Mouse (Mus musculus): Measurements from ENCODE around the gene Abcb4. TPM values are rescaled to one million over a fixed set of nuclear protein-coding genes. Genes with fewer than 3 reads are reported as not detected.
A peak's percentile ranks its signal among the peaks of the same experiment; 100 is the strongest.
"Not testable (repeated sequence)": the region's sequence is repeated elsewhere in the genome, so short reads cannot be mapped to it uniquely, and the experiment has no call there.

The Abcb4 gene
- total RNA-seq, 1 experiment from 2014 or later: 17.7 TPM

GRCm38 (mm10) chr5:8904539-8904938, 11.0 kb downstream of the Abcb4 start:
- no peak for DNase-seq

DNA sequence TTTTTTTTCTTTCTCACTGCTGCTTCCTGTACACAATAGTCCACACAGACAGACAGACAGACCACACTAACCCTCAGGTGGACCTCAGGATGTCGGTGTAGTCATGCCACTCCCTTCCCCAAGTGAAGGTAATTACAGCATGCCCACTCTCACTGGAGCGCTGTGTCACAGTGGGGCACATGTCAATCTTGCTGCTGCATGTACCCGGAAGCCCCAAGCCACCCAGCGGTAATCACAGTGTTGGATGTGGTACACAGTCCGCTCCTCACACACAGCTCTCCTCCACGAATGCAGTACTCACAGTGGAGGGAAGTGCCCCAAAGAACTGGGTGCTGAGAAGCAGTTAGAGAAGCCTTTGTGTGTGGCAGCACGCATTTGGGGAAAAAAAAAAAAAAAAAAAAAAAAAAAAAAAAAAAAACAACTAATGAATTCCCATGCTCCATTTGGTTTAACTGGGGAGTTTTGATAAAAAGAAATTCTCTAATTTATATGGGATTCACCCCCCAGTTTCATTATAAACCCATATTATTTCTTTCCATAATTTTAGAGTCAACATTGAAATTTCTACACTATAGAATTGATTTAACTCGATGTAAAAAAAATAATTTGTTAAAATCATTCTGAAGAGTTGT, 18.2 kb downstream of the Abcb4 start:
- DNase-seq: no peak

DNA sequence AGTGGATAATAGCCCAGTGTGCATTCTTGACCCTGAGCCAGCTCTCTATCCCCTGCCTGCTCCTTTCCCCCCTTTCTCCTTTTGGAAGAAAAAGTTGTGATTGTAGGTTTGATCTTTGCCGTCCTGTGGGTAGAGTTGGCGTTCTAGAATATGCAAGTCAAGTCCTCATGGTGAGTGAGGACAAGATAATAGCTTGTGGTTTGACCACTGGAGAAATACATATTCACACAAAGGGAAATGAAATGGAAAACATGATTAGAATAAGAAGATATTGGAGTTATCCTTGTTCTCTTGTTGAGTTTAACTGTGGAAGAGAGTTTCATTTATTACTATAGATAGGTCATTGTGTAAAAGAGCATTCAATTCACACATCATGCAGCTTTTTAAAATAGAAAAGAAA, 22.9 kb downstream of the Abcb4 start:
- DNase-seq: no peak

DNA sequence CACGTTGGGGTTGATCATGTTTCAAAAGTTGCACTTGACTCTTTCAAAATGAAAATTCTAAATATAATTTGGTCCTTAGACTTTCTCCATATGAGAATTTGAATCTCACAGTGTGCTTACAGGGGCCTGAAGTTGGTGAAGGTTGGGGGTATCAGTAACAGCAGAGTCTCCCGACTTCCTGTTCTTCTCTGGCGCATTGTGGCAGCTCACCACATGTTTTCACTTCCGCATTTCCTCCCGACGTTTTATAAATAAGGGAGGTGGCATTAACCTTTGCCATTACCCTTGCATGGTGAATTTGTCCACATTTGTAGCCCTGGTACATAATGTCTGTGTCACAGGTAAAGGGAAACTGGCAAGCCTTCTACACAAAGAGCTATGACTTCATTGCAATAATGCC, 23.6 kb downstream of the Abcb4 start:
- DNase-seq: no peak

DNA sequence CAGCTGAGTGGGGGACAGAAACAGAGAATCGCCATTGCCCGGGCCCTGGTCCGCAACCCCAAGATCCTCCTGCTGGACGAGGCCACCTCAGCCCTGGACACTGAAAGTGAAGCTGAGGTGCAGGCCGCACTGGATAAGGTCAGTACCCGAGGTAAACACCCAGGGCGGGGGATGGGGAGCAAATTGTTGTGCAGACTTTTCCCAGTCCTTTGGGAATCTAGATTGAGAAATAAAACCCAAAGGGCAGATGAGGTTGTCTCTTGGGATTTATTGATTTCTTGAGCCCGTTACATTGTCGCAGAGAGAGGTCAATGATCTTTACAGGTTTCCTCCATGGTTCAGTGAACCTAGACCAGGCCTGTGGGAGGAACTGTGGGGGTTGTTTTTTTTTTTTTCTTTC, 34.9 kb downstream of the Abcb4 start:
- DNase-seq: no peak

DNA sequence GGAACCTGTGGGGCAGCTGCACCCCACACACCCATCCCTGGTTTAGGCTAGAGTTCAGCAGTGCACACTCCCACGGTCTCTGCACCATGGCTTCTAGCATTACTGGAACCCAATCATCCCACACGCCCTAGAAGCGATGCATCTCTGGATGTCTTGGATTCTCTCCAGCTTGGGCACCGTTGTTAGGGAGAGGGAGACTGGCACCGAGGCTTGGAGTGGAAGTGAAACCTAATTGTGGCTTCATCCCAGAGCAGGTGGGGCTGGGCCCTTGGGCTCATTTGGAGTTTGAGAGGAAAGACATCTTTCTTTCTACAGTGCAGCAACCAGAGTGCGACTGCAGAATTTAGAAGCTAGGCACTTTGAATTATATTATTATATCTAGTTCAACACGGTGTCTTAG, 44.4 kb downstream of the Abcb4 start:
- no peak for DNase-seq

- DNase-seq: not testable (repeated sequence)
Observed at GRCm38 (mm10) chr5:8941266-8941665, 47.7 kb downstream of the Abcb4 start.

DNA sequence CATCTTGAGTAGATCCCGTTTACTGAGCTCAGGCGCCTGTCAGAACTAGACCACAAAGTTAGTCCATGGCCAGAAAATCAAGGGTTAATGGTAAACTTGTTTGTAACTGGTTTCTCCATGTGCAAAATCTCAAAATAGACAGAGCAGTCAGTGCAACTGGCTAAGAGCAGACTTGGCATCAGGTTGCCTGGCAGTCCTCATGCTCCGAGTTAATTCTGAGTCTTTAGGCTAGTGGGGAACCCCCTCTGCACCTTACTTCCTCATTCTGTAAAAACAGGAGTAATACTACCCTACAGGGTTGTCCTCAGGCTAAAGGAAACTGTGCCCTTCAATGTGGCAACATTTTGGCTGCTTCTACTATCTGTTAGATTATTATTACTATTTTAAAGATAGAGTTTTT, 50.3 kb downstream of the Abcb4 start:
- DNase-seq: no peak

DNA sequence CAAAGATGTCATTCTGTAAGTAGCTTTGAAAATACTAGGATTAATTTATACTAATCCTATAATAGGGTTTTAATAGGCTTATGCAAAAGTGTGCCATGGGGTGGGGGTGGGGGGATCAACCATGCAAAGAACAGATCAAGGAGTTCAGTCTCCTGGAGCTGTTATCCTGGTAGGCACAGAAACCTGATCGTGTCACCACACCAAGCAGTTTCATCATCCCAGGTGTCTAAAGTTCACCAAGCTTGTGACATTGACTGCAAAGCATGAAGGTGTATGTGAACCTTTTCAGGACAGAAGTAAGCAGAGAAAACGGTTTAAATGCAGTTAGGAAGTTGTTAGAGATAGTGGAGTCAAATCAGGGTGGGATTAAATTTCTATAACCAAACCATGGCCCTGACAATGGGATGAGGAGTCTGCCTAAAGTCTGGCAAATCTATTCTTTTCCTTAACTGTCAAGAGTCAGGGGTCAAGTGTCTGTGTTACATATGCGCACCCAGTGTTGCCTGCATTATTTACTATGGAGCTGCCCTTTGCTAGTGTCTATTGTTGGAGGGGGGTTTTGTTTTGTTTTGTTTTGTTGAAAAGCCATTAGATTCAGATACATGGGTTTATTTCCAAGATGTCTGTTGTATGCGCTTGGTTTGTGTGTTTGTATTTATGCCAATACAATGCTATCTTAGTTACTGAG, 54.0 kb downstream of the Abcb4 start:
- DNase-seq: no peak

DNA sequence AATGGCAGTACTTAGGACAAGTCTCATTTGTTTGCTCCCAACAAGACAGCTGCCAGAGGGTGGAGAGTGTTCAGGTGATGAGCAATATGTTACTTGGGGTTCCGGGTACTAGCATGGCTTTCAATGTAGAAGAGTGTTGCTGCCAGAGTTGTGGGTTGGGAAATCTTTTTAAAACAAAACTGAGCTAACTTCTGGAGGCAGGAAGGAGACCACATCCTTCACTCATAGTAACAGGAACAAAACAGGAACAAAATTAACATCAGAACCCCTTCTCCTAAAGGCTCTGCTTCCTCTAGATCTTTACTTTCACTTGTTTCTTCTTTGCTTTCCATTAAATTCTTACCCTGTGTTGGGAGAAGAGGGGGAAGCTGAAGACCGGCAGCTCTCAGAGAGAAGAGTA, 60.1 kb downstream of the Abcb4 start:
- DNase-seq: no peak

DNA sequence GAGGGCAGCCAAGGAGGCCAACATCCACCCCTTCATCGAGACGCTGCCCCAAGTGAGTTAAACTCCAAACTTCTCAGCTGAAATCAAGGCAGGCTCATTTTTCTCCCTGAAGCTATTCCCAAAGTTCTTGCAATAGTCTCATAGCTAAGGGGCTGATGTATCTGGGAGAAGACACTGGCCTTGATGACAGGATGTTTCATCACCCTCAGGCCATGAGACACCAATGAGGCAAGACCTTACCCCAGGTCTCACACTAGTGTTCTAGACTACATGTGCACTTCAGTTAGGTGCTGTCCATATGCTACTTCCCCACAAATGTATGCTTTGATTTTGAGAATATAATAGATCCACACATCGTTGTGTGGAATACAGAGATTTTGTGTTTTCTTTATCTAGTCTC, 62.0 kb downstream of the Abcb4 start:
- DNase-seq: no peak

DNA sequence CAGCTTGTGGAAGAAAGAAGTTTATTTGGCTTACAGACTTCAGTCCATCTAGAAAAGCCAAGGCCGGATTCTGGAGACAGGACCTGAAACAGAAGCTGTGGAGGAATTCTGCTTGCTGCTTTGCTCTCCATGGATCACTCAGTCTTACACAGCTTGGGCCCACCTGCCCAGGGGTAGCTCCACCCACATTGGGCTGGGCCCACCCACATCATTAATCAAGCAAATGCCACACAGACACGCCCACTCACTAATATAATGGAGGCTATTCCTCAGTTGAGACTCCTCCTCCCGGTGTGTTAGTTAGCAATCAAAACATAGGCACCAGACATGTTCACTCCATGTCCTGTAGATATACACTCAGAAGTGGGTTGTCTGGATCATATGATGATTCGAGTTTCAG, 67.0 kb downstream of the Abcb4 start:
- no peak for DNase-seq

DNA sequence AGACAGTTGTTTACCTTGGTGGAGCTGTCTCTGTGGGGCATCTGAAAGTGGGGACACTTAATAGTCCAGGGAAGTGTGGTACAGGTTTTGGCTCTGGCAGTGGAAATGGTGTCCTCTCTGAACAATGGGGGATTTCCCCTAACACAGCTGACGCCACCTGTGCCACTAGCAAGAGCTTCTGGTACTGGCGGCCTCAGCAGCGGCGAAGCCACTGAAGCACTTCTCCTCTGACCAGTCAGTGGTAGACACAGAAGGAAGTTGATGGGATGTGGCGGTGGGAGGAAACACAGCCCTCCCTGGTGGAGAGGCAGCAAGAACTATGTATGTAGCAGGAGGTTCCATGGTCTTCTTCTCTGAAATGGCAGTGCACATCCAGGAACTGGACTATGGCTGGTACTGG, 71.0 kb downstream of the Abcb4 start:
- DNase-seq: no peak

DNA sequence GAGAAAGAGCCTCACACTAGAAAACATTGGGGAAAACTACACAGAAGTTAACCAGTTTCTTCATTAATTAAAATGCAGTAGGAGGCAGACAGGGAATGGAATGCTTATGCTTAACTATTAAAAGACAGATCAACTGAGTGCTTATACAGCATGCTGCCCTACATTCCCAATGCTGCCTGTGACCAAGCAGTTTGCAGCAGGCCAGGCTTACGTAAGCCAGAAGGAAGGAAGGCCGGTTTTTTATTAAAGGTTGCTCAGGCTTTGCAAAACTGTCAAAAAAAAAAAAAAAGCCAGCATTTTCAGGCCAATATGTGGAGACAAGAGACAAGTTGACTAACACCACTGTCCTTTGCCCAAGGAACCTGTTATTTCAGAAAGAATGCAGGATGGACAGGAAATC, 77.2 kb downstream of the Abcb4 start:
- no peak for DNase-seq

- no peak for DNase-seq
Observed at GRCm38 (mm10) chr5:8972355-8972754, 78.8 kb downstream of the Abcb4 start.

DNA sequence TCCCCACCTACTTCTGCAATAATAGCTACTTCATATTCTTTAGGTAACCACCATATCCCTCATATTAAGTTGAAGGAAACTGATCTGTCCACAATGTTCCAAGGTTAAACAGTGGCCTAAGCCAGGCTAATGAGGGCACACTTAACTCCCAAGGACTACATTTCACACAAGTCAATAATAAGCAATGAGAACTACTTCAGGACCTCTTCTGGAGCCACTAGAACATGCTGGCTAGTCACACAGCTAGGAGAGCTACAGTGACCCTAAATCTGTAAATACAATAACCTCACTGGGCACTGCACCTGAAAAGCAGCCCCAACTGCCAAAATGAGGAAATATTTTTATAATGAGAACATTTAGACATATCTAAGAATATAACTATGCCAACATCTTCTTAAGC, 81.2 kb downstream of the Abcb4 start:
- DNase-seq: no peak

DNA sequence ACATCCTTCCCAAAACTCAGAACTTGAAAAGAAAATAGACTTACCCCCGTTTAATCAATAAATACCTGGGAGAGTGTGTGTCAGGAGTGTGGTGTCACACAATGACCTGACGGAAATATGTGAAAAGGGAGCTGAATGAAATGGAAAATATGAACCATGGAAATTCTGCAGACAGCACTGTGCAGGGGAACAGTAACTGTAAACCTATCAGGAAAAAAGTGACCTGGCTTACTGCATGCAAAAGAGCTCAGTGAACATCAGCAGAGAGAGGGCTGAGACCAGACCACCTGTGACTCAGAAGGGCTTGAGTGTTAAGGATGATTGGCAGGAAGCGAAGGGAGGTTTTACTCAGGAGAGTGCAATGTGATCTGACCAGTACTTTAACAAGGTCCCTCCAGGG, 92.0 kb downstream of the Abcb4 start:
- DNase-seq: no peak

DNA sequence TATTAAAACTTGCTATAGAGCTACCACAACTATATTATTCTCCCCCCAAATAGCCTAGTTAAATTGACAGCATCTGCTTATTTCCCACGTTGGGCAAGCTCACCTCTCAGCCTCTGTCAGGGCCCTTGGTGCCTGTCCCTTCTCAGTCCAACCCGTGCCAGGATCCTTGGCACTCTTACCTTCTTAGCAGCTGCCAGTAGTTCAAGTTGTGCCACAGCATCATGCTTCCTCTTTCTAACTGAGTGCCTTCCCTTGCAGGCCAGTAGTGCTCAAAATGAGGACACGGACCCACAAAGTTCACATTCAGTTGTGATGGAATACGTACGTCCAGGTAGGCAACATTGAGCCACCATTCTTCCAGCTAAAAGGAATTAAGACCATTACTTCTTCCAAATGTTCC, 94.4 kb downstream of the Abcb4 start:
- no peak for DNase-seq

GRCm38 (mm10) chr5:8990526-8990925, 97.0 kb downstream of the Abcb4 start:
- DNase-seq: no peak

DNA sequence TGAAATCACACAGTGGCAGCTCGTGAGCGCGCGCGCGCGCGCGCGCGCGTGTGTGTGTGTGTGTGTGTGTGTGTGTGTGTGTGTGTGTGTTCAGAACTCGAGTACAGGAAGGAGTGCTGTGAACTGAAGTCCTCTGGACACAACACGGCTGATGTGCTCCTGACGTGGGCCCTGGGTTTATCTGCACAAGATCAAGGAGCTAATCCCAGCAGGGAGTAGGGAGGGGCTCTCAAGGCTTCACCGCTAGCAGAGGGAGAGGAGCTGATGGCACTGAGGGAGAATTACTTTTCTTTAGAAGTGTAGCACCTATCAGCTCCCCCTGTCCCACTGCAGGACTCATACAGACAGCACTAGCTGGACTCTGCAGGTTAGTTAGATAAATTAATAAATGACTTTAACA, 98.1 kb downstream of the Abcb4 start:
- DNase-seq: no peak

DNA sequence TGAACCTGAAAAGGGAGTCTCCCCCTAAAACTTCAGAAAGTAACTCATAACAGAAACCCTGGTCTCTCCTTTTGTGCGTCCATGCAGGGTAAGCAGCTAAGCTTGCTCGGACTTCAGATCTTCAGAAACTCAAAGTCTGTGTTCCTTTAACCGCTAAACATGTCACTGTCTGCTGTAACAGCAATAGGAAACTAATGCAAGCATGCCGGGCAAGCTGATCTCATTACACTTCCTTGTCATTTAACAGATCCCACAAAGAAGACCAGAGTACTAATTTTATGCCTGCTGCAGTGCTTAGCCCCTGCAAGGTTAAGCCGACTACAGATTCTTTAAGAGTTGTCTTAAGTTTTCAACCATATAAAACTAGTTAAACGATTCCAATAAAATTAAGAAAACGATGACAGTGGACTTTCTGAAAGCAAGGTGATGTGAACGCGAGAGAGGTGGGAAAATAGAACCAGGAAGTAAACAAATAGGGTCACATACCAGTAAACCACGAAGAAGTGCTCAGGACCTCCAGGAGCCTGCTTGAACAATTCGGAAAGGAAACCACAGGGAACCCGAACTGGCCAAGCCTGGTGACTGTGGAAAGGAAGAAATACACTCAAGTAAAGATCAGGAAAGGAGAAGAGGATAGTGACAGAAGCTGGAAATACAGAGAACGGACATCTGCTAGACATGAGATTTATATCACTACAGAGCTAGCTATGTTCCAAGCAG, 102.6 kb downstream of the Abcb4 start:
- no peak for DNase-seq

GRCm38 (mm10) chr5:8996686-8997512, 103.4 kb downstream of the Abcb4 start, which contains the start of gene Crot:
TSS of gene Crot (minus strand) at chr5:8997324.
- DNase-seq: peak; percentile 97

GRCm38 (mm10) chr5:8997513-8997895, 104.0 kb downstream of the Abcb4 start:
- no peak for DNase-seq
